Mouse (Mus musculus): ENCODE results near the gene Ugt1a7c. TPM values are rescaled to one million over a fixed set of nuclear protein-coding genes. Genes with fewer than 3 reads are reported as not detected.
A peak's percentile ranks its signal among the peaks of the same experiment; 100 is the strongest.
"Not testable (repeated sequence)": the region's sequence is repeated elsewhere in the genome, so short reads cannot be mapped to it uniquely, and the experiment has no call there.

Gene Ugt1a7c
- total RNA-seq (2021): 1 to 10 TPM; 2.2 TPM
- long read RNA-seq, experiment 1, partial matches to known transcripts: 0 of 4 reads
- long read RNA-seq, experiment 1, other reads (novel, unspliced or antisense): 0 of 4 reads
- long read RNA-seq, experiment 2, partial matches to known transcripts: 0 of 3 reads
- long read RNA-seq, experiment 2, other reads (novel, unspliced or antisense): 0 of 3 reads

GRCm38 (mm10) chr1:88094941-88095492, at the start of gene Ugt1a7c:
Ugt1a7c (plus strand) TSS chr1:88095062.
- peak; percentile 29 to 34 for DNase-seq
- intact Hi-C loops (cut with DNase I): no loop called here

GRCm38 (mm10) chr1:88047408-88047807, 47.5 kb upstream of the Ugt1a7c start:
- intact Hi-C loops (cut with DNase I); DNase-seq: not testable (repeated sequence)

- no peak for DNase-seq
- intact Hi-C loops (cut with DNase I): no loop called here
Observed at GRCm38 (mm10) chr1:88055088-88055487, 39.8 kb upstream of the Ugt1a7c start, which contains the start of gene Ugt1a10. Ugt1a10 (plus strand) TSS chr1:88055388.

GRCm38 (mm10) chr1:88066472-88067102, 28.3 kb upstream of the Ugt1a7c start:
- intact Hi-C loops (cut with DNase I); DNase-seq: not testable (repeated sequence)

- no peak for DNase-seq
- intact Hi-C loops (cut with DNase I): no loop called here
Observed at GRCm38 (mm10) chr1:88070495-88070894, 24.4 kb upstream of the Ugt1a7c start, which contains the start of gene Ugt1a9. Ugt1a9 (plus strand) TSS chr1:88070800.

GRCm38 (mm10) chr1:88070902-88071301, 24.0 kb upstream of the Ugt1a7c start:
- intact Hi-C loops (cut with DNase I): no loop called here
- no peak for DNase-seq

GRCm38 (mm10) chr1:88074471-88074870, 20.4 kb upstream of the Ugt1a7c start:
- intact Hi-C loops (cut with DNase I): no loop called here
- DNase-seq: no peak

GRCm38 (mm10) chr1:88077128-88077527, 17.7 kb upstream of the Ugt1a7c start:
- intact Hi-C loops (cut with DNase I): no loop called here

GRCm38 (mm10) chr1:88081670-88082069, 13.2 kb upstream of the Ugt1a7c start:
- intact Hi-C loops (cut with DNase I): no loop called here
- DNase-seq: no peak

More at GRCm38 (mm10) chr1:88077128-88077527, 17.7 kb upstream of the Ugt1a7c start:
- no peak for DNase-seq

GRCm38 (mm10) chr1:88086125-88086524, 8.7 kb upstream of the Ugt1a7c start:
- DNase-seq: no peak
- intact Hi-C loops (cut with DNase I): no loop called here

GRCm38 (mm10) chr1:88087513-88087912, 7.3 kb upstream of the Ugt1a7c start, which contains the start of gene Ugt1a8:
Ugt1a8 (plus strand) TSS chr1:88087813.
- intact Hi-C loops (cut with DNase I): no loop called here
- DNase-seq: no peak

GRCm38 (mm10) chr1:88092341-88092740, 2.5 kb upstream of the Ugt1a7c start:
- intact Hi-C loops (cut with DNase I): no loop called here

GRCm38 (mm10) chr1:88094270-88094676, 589 bp upstream of the Ugt1a7c start:
- DNase-seq; intact Hi-C loops (cut with DNase I): not testable (repeated sequence)

More at GRCm38 (mm10) chr1:88092341-88092740, 2.5 kb upstream of the Ugt1a7c start:
- no peak for DNase-seq

GRCm38 (mm10) chr1:88098546-88098945, 3.7 kb downstream of the Ugt1a7c start:
- intact Hi-C loops (cut with DNase I); DNase-seq: not testable (repeated sequence)

GRCm38 (mm10) chr1:88099691-88100090, 4.8 kb downstream of the Ugt1a7c start:
- DNase-seq; intact Hi-C loops (cut with DNase I): not testable (repeated sequence)

GRCm38 (mm10) chr1:88103019-88103418, 8.2 kb downstream of the Ugt1a7c start, which contains the start of gene Ugt1a6b:
Ugt1a6b (plus strand) TSS chr1:88103252.
- not testable (repeated sequence) for DNase-seq

GRCm38 (mm10) chr1:88103697-88104468, 9.0 kb downstream of the Ugt1a7c start:
- intact Hi-C loops (cut with DNase I); DNase-seq: not testable (repeated sequence)

More at GRCm38 (mm10) chr1:88103019-88103418, 8.2 kb downstream of the Ugt1a7c start, which contains the start of gene Ugt1a6b:
- intact Hi-C loops (cut with DNase I): not testable (repeated sequence)

GRCm38 (mm10) chr1:88104667-88105430, 10.0 kb downstream of the Ugt1a7c start:
- intact Hi-C loops (cut with DNase I): no loop called here
- DNase-seq: no peak

GRCm38 (mm10) chr1:88105656-88106055, 10.8 kb downstream of the Ugt1a7c start:
- intact Hi-C loops (cut with DNase I): no loop called here
- DNase-seq: no peak
